Mouse (Mus musculus): Measurements from ENCODE around the gene Tbcd.
"Not testable (repeated sequence)": the region's sequence is repeated elsewhere in the genome, so short reads cannot be mapped to it uniquely, and the experiment has no call there.

Gene Tbcd

GRCm38 (mm10) chr11:121652547-121653305, 201.0 kb downstream of the Tbcd start:
- in situ Hi-C loops (cut with MboI), result no loop called here

- in situ Hi-C loops (cut with MboI), result no loop called here
Measured at GRCm38 (mm10) chr11:121653631-121654030, 201.9 kb downstream of the Tbcd start.

DNA sequence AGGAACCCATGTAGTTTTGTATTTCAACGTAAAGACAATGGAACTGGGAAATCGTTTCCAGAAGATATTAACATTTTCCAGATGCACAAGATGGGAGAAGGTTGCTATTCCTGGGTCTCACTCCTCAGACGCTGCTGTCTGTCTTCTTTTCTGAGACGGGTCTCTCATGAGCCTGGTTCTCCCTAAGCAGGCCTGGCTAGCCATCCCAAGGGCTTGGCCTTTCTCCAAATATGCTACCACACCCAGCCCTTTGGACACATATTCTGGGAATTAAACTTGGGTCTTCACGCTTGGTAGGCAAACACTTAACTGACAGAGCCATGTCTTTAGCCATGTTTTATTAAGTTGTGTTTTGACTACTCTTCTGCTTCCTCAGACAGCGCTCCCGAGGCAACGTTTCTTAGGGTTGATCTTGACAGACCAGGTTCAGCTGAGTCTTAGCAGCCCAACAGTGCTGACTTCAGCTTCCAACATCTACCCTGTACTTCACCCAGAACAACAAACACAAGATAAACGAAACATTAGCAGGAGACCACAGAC, 202.7 kb downstream of the Tbcd start:
- in situ Hi-C loops (cut with MboI), result no loop called here

GRCm38 (mm10) chr11:121655166-121655806, 203.5 kb downstream of the Tbcd start:
- in situ Hi-C loops (cut with MboI), result no loop called here

- in situ Hi-C loops (cut with MboI), result no loop called here
Measured at GRCm38 (mm10) chr11:121655807-121656511, 204.2 kb downstream of the Tbcd start.

DNA sequence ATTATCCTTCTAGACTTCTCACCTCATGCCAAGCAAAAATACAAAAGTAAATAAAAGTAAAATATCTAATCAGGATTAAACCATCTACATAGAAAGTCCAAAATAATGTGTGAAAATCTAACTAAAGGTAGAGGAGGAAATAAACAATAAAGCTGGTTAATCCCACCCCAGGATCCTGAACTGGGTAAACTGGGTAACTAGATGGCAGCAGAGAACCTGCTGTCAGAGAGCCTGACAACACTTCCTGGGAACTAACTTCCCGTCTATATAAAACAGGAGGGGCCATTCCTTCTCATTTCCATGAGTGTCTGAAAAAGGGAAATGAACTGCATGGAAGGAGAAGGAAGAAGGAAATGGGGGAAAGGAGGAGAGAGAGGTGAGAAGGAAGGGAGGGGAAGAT, 206.4 kb downstream of the Tbcd start:
- in situ Hi-C loops (cut with MboI), result no loop called here

GRCm38 (mm10) chr11:121660604-121661003, 208.9 kb downstream of the Tbcd start:
- in situ Hi-C loops (cut with MboI), result not testable (repeated sequence)

- in situ Hi-C loops (cut with MboI), result no loop called here
Measured at GRCm38 (mm10) chr11:121661116-121661515, 209.4 kb downstream of the Tbcd start.
